In the genomic region with DNA sequence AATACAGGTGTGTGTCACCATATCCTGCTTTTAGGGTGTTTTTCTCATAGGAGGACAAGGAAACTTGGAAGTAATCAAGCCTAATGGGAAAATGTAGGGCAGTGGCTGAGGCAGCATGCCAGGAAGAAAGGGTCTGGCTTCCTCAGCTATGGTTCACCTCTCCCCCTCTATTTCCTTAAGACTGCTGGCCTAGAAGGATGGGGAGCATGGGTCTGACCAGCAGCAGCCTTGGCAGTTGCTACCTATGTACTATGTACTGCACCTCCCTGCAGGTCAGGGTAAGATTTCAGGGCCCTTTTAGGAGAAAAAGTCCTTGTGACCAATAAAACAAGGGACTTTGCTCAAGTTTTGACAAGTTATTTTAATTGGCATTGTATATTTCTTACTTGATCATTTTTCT, we compare ENCODE assay signal across 7 mouse cellular contexts. TPM values are rescaled to one million over a fixed set of nuclear protein-coding genes. Genes with fewer than 3 reads are reported as not detected.
DNase-seq lines count a peak whose midpoint lies in the region; ATAC-seq and TF ChIP-seq lines count a peak whose summit lies in the region.

No protein-coding gene starts in this region.

- peak; percentile 17 for DNase-seq in liver, adult 2 months (ENCODE audit: extremely low read depth, low read depth, low spot score)
- no peak for DNase-seq in liver
- no peak for DNase-seq in layer of hippocampus, adult 18-20 months (ENCODE audit: low spot score in 2 of 2)
- no peak for DNase-seq in kidney, postnatal 10 days

- H3K4me2 ChIP-seq in forebrain, embryonic 12.5 days, result peak overlapping the region; percentile 75
- peak overlapping the region; percentile 73 for H3K4me2 ChIP-seq in limb, embryonic 13.5 days (replicated peaks)
- peak overlapping the region; percentile 92 for H3K4me2 ChIP-seq in neural tube, embryonic 15.5 days

- H3K27ac ChIP-seq in liver, adult 2 months (replicated peaks; ENCODE audit: insufficient read depth, low read depth, low read length), result no peak overlapping the region
- no peak overlapping the region for H3K27ac ChIP-seq in forebrain, embryonic 12.5 days
- no peak overlapping the region for H3K27ac ChIP-seq in limb, embryonic 13.5 days
- 0 out of 2 replicates have a peak overlapping the region, but pooled peaks have one; percentile 13 for H3K27ac ChIP-seq in neural tube, embryonic 15.5 days (replicated peaks)

- no peaks in the 10 kb centered on the region for H3K9me3 ChIP-seq in forebrain, embryonic 12.5 days
- H3K9me3 ChIP-seq in limb, embryonic 13.5 days, result no peaks in the 10 kb centered on the region
- H3K9me3 ChIP-seq in neural tube, embryonic 15.5 days (replicated peaks), result no peaks in the 10 kb centered on the region

- H3K4me3 ChIP-seq in liver, adult 2 months (ENCODE audit: insufficient read depth, low read depth, low read length), result no peak overlapping the region
- H3K4me3 ChIP-seq in forebrain, embryonic 12.5 days (replicated peaks), result peak overlapping the region; percentile 59
- H3K4me3 ChIP-seq in limb, embryonic 13.5 days, result peak overlapping the region; percentile 68
- peak overlapping the region; percentile 88 for H3K4me3 ChIP-seq in neural tube, embryonic 15.5 days (replicated peaks)

- H3K36me3 ChIP-seq in liver, adult 2 months (ENCODE audit: control insufficient read depth, insufficient read depth, low read length), result peaks cover 26% of the 10 kb centered on the region
- peaks cover 47% of the 10 kb centered on the region for H3K36me3 ChIP-seq in forebrain, embryonic 12.5 days (replicated peaks)
- peaks cover 44% of the 10 kb centered on the region for H3K36me3 ChIP-seq in limb, embryonic 13.5 days
- peaks cover 33% of the 10 kb centered on the region for H3K36me3 ChIP-seq in neural tube, embryonic 15.5 days

- H3K4me1 ChIP-seq in liver, adult 2 months (ENCODE audit: control insufficient read depth, insufficient read depth, low read length), result 0 out of 2 replicates have a peak, but pooled peaks cover 3% of the 10 kb centered on the region
- peaks cover 14% of the 10 kb centered on the region for H3K4me1 ChIP-seq in forebrain, embryonic 12.5 days
- H3K4me1 ChIP-seq in limb, embryonic 13.5 days, result peaks cover 13% of the 10 kb centered on the region
- H3K4me1 ChIP-seq in neural tube, embryonic 15.5 days, result peaks cover 21% of the 10 kb centered on the region

- no peak for ATAC-seq in forebrain, embryonic 12.5 days (ENCODE audit: low FRiP score)
- ATAC-seq in limb, embryonic 13.5 days (ENCODE audit: low FRiP score, low read depth), result no peak
- no peak for ATAC-seq in neural tube, embryonic 15.5 days (ENCODE audit: low FRiP score)

- H3K9ac ChIP-seq in liver, adult 2 months (ENCODE audit: low read depth, low read length), result no peak overlapping the region
- H3K9ac ChIP-seq in forebrain, embryonic 12.5 days, result 0 out of 2 replicates have a peak overlapping the region, but pooled peaks have one; percentile 21
- H3K9ac ChIP-seq in limb, embryonic 13.5 days, result peak overlapping the region; percentile 78; the same call in 1 of the 2 replicates
- peak overlapping the region; percentile 84; the same call in 1 of the 2 replicates for H3K9ac ChIP-seq in neural tube, embryonic 15.5 days (replicated peaks)

- no peak for TF ChIP-seq POLR2A in liver, adult 2 months (IDR thresholded peaks at IDR 0.05; ENCODE audit: extremely low read depth, insufficient read depth, low read length)

- H3K79me2 ChIP-seq in liver, adult 2 months (ENCODE audit: control insufficient read depth, insufficient read depth, low read length), result no peaks in the 10 kb centered on the region

- H3K27me3 ChIP-seq in liver, adult 2 months (ENCODE audit: control insufficient read depth, insufficient read depth, low read length), result no peaks in the 10 kb centered on the region
- H3K27me3 ChIP-seq in forebrain, embryonic 12.5 days, result no peaks in the 10 kb centered on the region
- H3K27me3 ChIP-seq in limb, embryonic 13.5 days, result no peaks in the 10 kb centered on the region
- H3K27me3 ChIP-seq in neural tube, embryonic 15.5 days (replicated peaks), result no peaks in the 10 kb centered on the region

- TF ChIP-seq CTCF in liver, adult 2 months (IDR thresholded peaks at IDR 0.05; ENCODE audit: low read depth, low read length), result no peak

RNA-seq across cellular contexts. Expression of a gene that starts 0.8 kb away (rescaled TPM):
- 25.8 and 28.1 TPM in 2 replicates for total RNA-seq in liver, adult 2 months (2014; rRNA removed)
- polyA plus RNA-seq in liver, adult 2 months (2012; rRNA removed), result 67.1 and 122 TPM in 2 replicates
- polyA plus RNA-seq in forebrain, embryonic 12.5 days (2016; fragmentation: Nextera tagmentation; extraction: Ambion mirVana), result 50.8 and 52.1 TPM in 2 replicates
- polyA plus RNA-seq in limb, embryonic 13.5 days (2015; fragmentation: Nextera tagmentation; extraction: Ambion mirVana), result 64.5 and 71.0 TPM in 2 replicates
- polyA plus RNA-seq in neural tube, embryonic 15.5 days (2015; fragmentation: Nextera tagmentation; extraction: Ambion mirVana), result 87.0 and 99.7 TPM in 2 replicates
- 100 to 1,000 TPM; 127 to 155 TPM for total RNA-seq in layer of hippocampus, adult 18-20 months (2021)

RNA-seq across cellular contexts. Expression of a gene that starts 18.5 kb away (rescaled TPM):
- total RNA-seq in liver, adult 2 months (2014; rRNA removed), result 4.0 and 4.2 TPM in 2 replicates
- polyA plus RNA-seq in liver, adult 2 months (2012; rRNA removed), result 6.6 and 7.2 TPM in 2 replicates
- polyA plus RNA-seq in forebrain, embryonic 12.5 days (2016; fragmentation: Nextera tagmentation; extraction: Ambion mirVana), result 6.1 TPM in 2 replicates
- polyA plus RNA-seq in limb, embryonic 13.5 days (2015; fragmentation: Nextera tagmentation; extraction: Ambion mirVana), result 9.5 and 10.0 TPM in 2 replicates
- 10.4 and 10.5 TPM in 2 replicates for polyA plus RNA-seq in neural tube, embryonic 15.5 days (2015; fragmentation: Nextera tagmentation; extraction: Ambion mirVana)
- total RNA-seq in layer of hippocampus, adult 18-20 months (2021), result 1 to 10 TPM; 6.4 to 7.8 TPM

RNA-seq across cellular contexts. Expression of a gene that starts 28.5 kb away (rescaled TPM):
- 22.7 and 23.6 TPM in 2 replicates for total RNA-seq in liver, adult 2 months (2014; rRNA removed)
- polyA plus RNA-seq in liver, adult 2 months (2012; rRNA removed), result 73.5 and 86.9 TPM in 2 replicates
- 108 TPM in 2 replicates for polyA plus RNA-seq in forebrain, embryonic 12.5 days (2016; fragmentation: Nextera tagmentation; extraction: Ambion mirVana)
- polyA plus RNA-seq in limb, embryonic 13.5 days (2015; fragmentation: Nextera tagmentation; extraction: Ambion mirVana), result 91.5 and 99.2 TPM in 2 replicates
- polyA plus RNA-seq in neural tube, embryonic 15.5 days (2015; fragmentation: Nextera tagmentation; extraction: Ambion mirVana), result 155 and 178 TPM in 2 replicates
- total RNA-seq in layer of hippocampus, adult 18-20 months (2021), result 10 to 100 TPM; 83.8 to 84.6 TPM

RNA-seq across cellular contexts. Expression of a gene that starts 57.8 kb away (rescaled TPM):
- 15.1 and 17.9 TPM in 2 replicates for total RNA-seq in liver, adult 2 months (2014; rRNA removed)
- polyA plus RNA-seq in liver, adult 2 months (2012; rRNA removed), result 34.6 and 35.9 TPM in 2 replicates
- 42.1 and 52.7 TPM in 2 replicates for polyA plus RNA-seq in forebrain, embryonic 12.5 days (2016; fragmentation: Nextera tagmentation; extraction: Ambion mirVana)
- 32.4 and 40.2 TPM in 2 replicates for polyA plus RNA-seq in limb, embryonic 13.5 days (2015; fragmentation: Nextera tagmentation; extraction: Ambion mirVana)
- polyA plus RNA-seq in neural tube, embryonic 15.5 days (2015; fragmentation: Nextera tagmentation; extraction: Ambion mirVana), result 20.7 and 21.2 TPM in 2 replicates
- 10 to 100 TPM; 30.8 to 41.1 TPM for total RNA-seq in layer of hippocampus, adult 18-20 months (2021)
